Mouse (Mus musculus): ENCODE measurements at regions not wholly inside any gene's neighbourhood (a gene's known extent, or its start where the extent isn't known, plus 50 kb on each side); places are given as distances from the start of the nearest gene placed in this dataset.
A peak's percentile ranks its signal among the peaks of the same experiment; 100 is the strongest.

- 90% methylated on average over 1 of the region's 1 CpGs for WGBS
- no peaks in the 10 kb centered on the region for H3K36me3 ChIP-seq (replicated peaks)
- H3K27ac ChIP-seq (replicated peaks) = no peak overlapping the region
- DNase-seq (ENCODE audit: low spot score) = no peak
- no peaks in the 10 kb centered on the region for H3K27me3 ChIP-seq (replicated peaks; ENCODE audit: low read depth, poor library complexity, severe bottlenecking)
- H3K4me1 ChIP-seq = peaks cover 12% of the 10 kb centered on the region
- no peak overlapping the region for H3K4me3 ChIP-seq
- no peaks in the 10 kb centered on the region for H3K9me3 ChIP-seq
These were observed 594.9 kb upstream of the Mpdz start for GRCm38 (mm10) chr4:82037473-82037872.

DNA sequence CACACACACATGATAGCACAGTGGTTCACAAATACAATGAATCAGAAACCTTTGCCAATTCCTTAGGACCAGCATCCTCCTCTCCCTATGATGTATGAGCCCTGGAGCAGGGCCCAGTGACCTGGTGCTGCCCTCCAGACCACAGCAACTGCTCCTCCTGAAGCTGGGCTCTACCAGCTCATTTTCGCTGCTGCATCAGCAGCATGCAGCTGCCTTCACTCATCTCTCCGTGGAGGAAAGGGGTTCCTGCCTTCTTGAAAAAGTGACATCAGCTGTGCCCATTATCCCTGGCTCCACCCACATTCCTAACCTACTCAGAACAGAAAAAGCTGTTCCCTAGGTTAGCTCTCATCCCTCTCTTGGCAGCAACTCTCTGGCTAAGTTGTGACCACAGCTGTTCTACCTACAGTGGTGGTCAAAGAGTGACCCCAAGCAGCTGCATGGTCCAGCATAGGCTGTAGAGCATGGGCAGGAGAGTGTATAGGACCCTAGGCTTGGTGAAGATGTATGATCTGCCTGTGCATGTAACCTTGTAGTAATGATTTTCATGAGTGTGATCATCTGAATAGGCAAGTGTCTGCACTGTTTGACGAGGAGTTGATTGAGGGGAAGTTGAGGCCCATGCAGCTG lies 592.6 kb upstream of the Mpdz start:
- peak; percentile 16 for DNase-seq (ENCODE audit: low spot score)
- H3K27ac ChIP-seq (replicated peaks) = no peak overlapping the region
- H3K4me1 ChIP-seq = peaks cover 12% of the 10 kb centered on the region
- H3K9me3 ChIP-seq = no peaks in the 10 kb centered on the region
- no peak overlapping the region for H3K4me3 ChIP-seq
- 45% methylated on average over 3 of the region's 3 CpGs for WGBS
- no peaks in the 10 kb centered on the region for H3K36me3 ChIP-seq (replicated peaks)
- no peaks in the 10 kb centered on the region for H3K27me3 ChIP-seq (replicated peaks; ENCODE audit: low read depth, poor library complexity, severe bottlenecking)

GRCm38 (mm10) chr4:82029237-82029636 lies 586.6 kb upstream of the Mpdz start:
- peaks cover 10% of the 10 kb centered on the region for H3K4me1 ChIP-seq
- H3K27ac ChIP-seq (replicated peaks) = no peak overlapping the region
- no peaks in the 10 kb centered on the region for H3K9me3 ChIP-seq
- no peaks in the 10 kb centered on the region for H3K36me3 ChIP-seq (replicated peaks)
- no peak overlapping the region for H3K4me3 ChIP-seq
- WGBS = 90% methylated on average over 9 of the region's 9 CpGs
- DNase-seq (ENCODE audit: low spot score) = no peak
- peaks cover 15% of the 10 kb centered on the region; the same call in 1 of the 2 replicates for H3K27me3 ChIP-seq (replicated peaks; ENCODE audit: low read depth, poor library complexity, severe bottlenecking)

GRCm38 (mm10) chr4:82027447-82027881 lies 584.8 kb upstream of the Mpdz start:
- peak; percentile 40 for DNase-seq (ENCODE audit: low spot score)
- H3K27ac ChIP-seq (replicated peaks) = no peak overlapping the region
- H3K4me1 ChIP-seq = peaks cover 10% of the 10 kb centered on the region
- 46% methylated on average over 9 of the region's 9 CpGs for WGBS
- H3K4me3 ChIP-seq = no peak overlapping the region
- H3K36me3 ChIP-seq (replicated peaks) = no peaks in the 10 kb centered on the region
- no peaks in the 10 kb centered on the region for H3K9me3 ChIP-seq
- peaks cover 15% of the 10 kb centered on the region; the same call in 1 of the 2 replicates for H3K27me3 ChIP-seq (replicated peaks; ENCODE audit: low read depth, poor library complexity, severe bottlenecking)

- Histone ChIP-seq H3K9me3 (no peaks in the 10 kb centered on the region), H3K27me3 (replicated peaks; ENCODE audit: low read depth, poor library complexity, severe bottlenecking) (no peaks in the 10 kb centered on the region; the same call in 1 of the 2 replicates), H3K27ac (replicated peaks) (no peak overlapping the region), H3K36me3 (replicated peaks) (no peaks in the 10 kb centered on the region), H3K4me3 (no peak overlapping the region), H3K4me1 (peaks cover 5% of the 10 kb centered on the region)
- no peak for DNase-seq (ENCODE audit: low spot score)
- WGBS = 88% methylated on average over 6 of the region's 6 CpGs
These were observed 558.8 kb upstream of the Mpdz start for GRCm38 (mm10) chr4:82001406-82001732.

DNA sequence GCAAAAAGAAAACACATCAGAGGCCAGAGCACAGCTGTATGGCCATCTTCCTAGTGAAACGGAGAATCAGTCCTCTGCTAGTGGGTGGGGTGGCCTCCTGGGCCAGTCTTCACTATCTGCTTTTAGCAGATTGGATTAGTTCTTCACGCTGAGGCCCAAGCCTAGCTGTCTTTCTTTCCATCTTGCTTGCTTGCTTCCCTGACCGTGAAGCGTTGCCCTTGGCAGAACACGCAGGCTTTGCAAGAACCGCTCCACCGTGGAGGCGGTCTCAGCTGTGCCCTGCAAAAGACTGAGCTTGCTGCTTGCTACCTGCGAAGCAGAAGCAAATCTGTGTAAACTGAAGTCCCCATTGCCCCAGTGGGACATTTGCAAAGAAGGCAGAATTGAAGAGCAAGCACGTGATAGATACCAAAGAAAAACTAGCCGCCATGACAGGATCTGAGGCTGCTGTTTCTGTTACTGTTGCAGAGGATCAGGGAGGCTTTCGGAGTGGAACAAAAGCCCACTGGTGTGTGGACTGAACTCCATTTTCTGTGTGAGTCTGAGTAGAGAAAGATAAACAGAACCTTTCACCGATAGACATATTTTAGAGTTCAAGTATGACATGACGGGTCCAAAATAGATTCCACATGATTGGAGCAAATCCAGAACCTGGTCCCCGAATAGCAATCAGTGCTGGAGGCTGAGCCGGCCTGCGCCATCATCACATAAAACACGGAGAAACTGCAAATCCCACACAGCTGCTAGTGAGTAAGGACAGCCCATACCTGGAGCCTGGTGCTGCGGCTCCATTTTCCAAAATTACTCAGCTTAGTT lies 558.2 kb upstream of the Mpdz start:
- WGBS = 85% methylated on average over 19 of the region's 19 CpGs
- Histone ChIP-seq H3K27me3 (replicated peaks; ENCODE audit: low read depth, poor library complexity, severe bottlenecking) (no peaks in the 10 kb centered on the region; the same call in 1 of the 2 replicates), H3K27ac (replicated peaks) (no peak overlapping the region; the same call in 1 of the 2 replicates), H3K4me1 (peaks cover 5% of the 10 kb centered on the region), H3K4me3 (no peak overlapping the region), H3K36me3 (replicated peaks) (no peaks in the 10 kb centered on the region), H3K9me3 (no peaks in the 10 kb centered on the region)
- no peak for DNase-seq (ENCODE audit: low spot score)

DNA sequence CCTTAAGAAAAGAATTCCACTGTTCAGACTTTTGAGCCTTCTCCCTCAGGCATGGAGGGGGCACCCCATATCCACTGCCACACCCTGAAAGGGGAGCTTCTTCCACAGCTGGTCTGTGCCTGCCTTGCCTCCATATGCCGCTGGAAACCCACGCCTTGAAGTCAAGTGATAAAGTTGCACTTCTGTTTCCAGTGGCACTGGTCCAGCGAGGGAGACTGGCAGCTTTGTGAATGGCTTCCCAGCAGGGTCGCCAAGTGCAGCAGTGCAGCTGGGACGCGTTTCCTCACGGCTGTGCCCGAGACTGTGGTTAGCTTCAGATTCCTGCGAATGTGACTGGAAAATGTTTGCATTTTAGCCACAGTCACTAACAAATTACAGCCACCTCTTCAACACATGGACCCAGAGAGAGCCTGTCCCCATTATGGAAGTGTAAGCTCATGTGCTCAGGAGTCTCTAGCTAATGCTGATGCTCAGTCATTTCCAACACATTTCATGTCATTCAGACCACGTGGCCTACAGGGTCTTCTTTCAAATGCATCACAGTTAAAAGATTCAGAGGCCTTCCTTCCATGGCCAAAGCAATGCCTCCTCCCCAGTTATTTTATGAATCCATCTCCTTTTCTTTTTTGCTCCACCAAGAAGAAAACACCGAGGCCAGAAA lies 557.2 kb upstream of the Mpdz start:
- peak; percentile 12 for DNase-seq (ENCODE audit: low spot score)

DNA sequence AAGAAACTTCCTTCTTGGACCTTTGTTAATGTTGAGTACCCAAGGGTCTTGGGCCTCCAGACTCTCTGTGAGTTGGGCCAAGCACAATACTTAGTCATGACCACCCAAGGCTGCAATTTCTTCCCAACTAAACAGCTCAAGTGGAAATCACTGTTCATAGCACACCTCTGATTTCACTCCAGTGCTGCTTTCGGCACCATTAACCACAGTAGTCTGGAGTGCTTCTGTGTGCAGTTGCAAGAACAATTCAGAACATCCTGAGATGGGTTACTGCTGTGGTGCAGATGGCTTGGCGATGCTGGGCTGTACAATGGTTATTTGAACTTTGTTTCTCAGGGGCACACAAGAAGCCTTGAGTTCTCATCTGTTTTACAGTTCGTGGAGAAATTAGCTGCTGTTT lies 556.5 kb upstream of the Mpdz start:
- Histone ChIP-seq H3K36me3 (replicated peaks) (no peaks in the 10 kb centered on the region), H3K27me3 (replicated peaks; ENCODE audit: low read depth, poor library complexity, severe bottlenecking) (no peaks in the 10 kb centered on the region; the same call in 1 of the 2 replicates), H3K27ac (replicated peaks) (no peak overlapping the region), H3K4me1 (peaks cover 5% of the 10 kb centered on the region), H3K9me3 (no peaks in the 10 kb centered on the region), H3K4me3 (no peak overlapping the region)
- 89% methylated on average over 3 of the region's 3 CpGs for WGBS
- DNase-seq (ENCODE audit: low spot score) = no peak

More for the DNA sequence above, 557.2 kb upstream of the Mpdz start:
- H3K36me3 ChIP-seq (replicated peaks) = no peaks in the 10 kb centered on the region
- no peaks in the 10 kb centered on the region; the same call in 1 of the 2 replicates for H3K27me3 ChIP-seq (replicated peaks; ENCODE audit: low read depth, poor library complexity, severe bottlenecking)
- H3K4me3 ChIP-seq = no peak overlapping the region
- H3K4me1 ChIP-seq = peaks cover 5% of the 10 kb centered on the region
- WGBS = 64% methylated on average over 11 of the region's 11 CpGs
- H3K9me3 ChIP-seq = no peaks in the 10 kb centered on the region
- H3K27ac ChIP-seq (replicated peaks) = peak overlapping the region; percentile 26; the same call in 1 of the 2 replicates

- Histone ChIP-seq H3K27me3 (replicated peaks; ENCODE audit: low read depth, poor library complexity, severe bottlenecking) (no peaks in the 10 kb centered on the region; the same call in 1 of the 2 replicates), H3K9me3 (no peaks in the 10 kb centered on the region), H3K27ac (replicated peaks) (no peak overlapping the region), H3K4me1 (peaks cover 5% of the 10 kb centered on the region), H3K4me3 (no peak overlapping the region), H3K36me3 (replicated peaks) (no peaks in the 10 kb centered on the region)
- 73% methylated on average over 3 of the region's 3 CpGs for WGBS
- DNase-seq (ENCODE audit: low spot score) = no peak
These were observed 553.8 kb upstream of the Mpdz start for GRCm38 (mm10) chr4:81996445-81996844.

DNA sequence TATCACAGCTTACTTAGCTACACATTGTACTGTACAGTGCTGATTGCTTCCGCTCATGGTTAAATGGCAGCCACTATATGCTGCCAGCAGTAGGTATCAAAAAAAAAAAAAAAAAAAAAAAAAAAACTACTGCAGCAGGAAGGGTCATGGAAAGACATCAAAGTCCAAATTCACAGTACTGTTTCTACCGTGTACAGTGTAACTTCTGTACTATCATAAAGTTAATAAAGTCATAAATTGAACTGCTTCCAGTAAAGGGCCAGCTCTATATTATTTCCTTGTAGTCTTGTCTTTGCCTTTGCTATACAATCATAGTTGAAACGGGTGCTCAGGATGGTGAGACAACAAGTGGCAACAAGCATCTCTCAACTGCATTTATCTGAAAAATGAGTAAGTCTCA lies 552.6 kb upstream of the Mpdz start:
- H3K4me3 ChIP-seq = no peak overlapping the region
- WGBS = 91% methylated on average over 3 of the region's 3 CpGs
- no peaks in the 10 kb centered on the region for H3K9me3 ChIP-seq
- no peaks in the 10 kb centered on the region for H3K36me3 ChIP-seq (replicated peaks)
- H3K27me3 ChIP-seq (replicated peaks; ENCODE audit: low read depth, poor library complexity, severe bottlenecking) = no peaks in the 10 kb centered on the region; the same call in 1 of the 2 replicates
- no peak overlapping the region for H3K27ac ChIP-seq (replicated peaks)
- no peak for DNase-seq (ENCODE audit: low spot score)
- H3K4me1 ChIP-seq = peaks cover 5% of the 10 kb centered on the region

DNA sequence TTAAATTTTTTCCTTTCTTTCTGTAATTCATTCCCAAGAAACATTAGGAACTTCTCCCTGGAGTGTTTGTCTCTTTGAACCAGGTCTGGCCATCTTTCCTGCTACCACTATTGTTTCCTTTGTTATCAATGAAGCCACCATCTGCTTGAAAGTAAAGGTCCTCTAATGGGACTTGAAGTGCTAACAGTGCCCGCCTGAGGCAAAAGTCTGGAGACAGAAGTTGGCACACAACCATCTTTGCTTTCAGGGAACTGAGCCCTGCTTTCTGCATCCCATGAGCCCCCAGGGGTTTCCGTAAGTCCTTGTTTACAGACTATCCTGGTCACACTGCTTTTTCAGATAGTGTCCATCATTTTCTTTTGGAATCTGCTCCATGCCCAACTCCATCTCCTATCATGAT lies 546.2 kb upstream of the Mpdz start:
- no peaks in the 10 kb centered on the region for H3K4me1 ChIP-seq
- H3K9me3 ChIP-seq = no peaks in the 10 kb centered on the region
- DNase-seq (ENCODE audit: low spot score) = no peak
- 89% methylated on average over 2 of the region's 2 CpGs for WGBS
- no peaks in the 10 kb centered on the region for H3K36me3 ChIP-seq (replicated peaks)
- no peak overlapping the region for H3K4me3 ChIP-seq
- H3K27ac ChIP-seq (replicated peaks) = no peak overlapping the region
- no peaks in the 10 kb centered on the region for H3K27me3 ChIP-seq (replicated peaks; ENCODE audit: low read depth, poor library complexity, severe bottlenecking)

GRCm38 (mm10) chr4:81986616-81987015 lies 544.0 kb upstream of the Mpdz start:
- H3K9me3 ChIP-seq = no peaks in the 10 kb centered on the region

More at GRCm38 (mm10) chr4:81986616-81987015, 544.0 kb upstream of the Mpdz start:
- Histone ChIP-seq H3K27me3 (replicated peaks; ENCODE audit: low read depth, poor library complexity, severe bottlenecking) (no peaks in the 10 kb centered on the region), H3K4me3 (no peak overlapping the region), H3K4me1 (no peaks in the 10 kb centered on the region), H3K27ac (replicated peaks) (no peak overlapping the region), H3K36me3 (replicated peaks) (no peaks in the 10 kb centered on the region)
- 56% methylated on average over 4 of the region's 4 CpGs for WGBS
- DNase-seq (ENCODE audit: low spot score) = no peak

Measured in embryonic facial prominence, embryonic 10.5 days (tissue).